Mouse (Mus musculus): ENCODE measurements around the gene Gm10320. TPM values are rescaled to one million over a fixed set of nuclear protein-coding genes. Genes with fewer than 3 reads are reported as not detected.

The Gm10320 gene
- polyA plus RNA-seq, 1 experiment from 2014 or later: 1.8 TPM

- WGBS: 81% methylated on average over 6 of the region's 6 CpGs
- TF ChIP-seq CTCF (IDR thresholded peaks at IDR 0.05; ENCODE audit: low read depth): no peak
- no peak for ATAC-seq (replicated peaks; ENCODE audit: low FRiP score, low read depth)
Measured at GRCm38 (mm10) chr13:98447741-98448140, 44.1 kb downstream of the Gm10320 start.

DNA sequence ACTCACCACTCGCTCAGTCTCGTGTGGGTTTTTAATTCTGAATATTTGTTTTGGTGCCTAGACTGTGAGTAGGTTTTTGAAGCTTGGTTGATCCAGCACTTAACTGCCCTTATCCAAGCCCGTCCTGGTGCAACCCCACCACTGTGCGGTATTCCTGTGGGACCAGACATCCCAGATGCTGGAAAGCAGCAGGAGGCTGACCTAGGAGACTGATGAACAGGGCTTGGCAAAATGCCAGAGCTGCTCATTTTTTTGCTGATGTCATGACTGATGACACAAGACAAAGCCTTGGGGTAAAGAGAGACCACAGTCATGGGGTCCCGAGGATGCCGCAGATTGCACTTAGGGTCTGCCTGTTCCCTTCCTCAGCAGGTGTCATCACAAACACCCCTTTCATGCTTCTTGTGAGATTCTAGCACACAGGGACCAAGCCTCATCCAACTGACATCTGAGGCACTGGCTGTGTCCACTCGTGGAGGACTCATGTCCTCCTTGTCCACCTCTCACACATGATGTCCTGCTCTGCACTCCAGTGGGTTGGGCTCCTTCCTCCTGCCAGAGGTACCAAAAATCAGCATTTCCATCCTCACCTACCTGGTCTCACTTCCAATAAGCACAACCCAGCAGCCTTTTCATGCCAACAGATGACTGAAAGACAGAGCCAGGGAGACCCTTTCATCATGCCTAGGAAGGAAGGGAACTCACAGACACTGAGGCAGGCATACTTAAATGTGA is 46.2 kb downstream of the Gm10320 start:
- no peak overlapping the region for H3K4me2 ChIP-seq (ENCODE audit: low read length)
- no peak overlapping the region for H3K9ac ChIP-seq (ENCODE audit: low read depth, low read length)
- H3K36me3 ChIP-seq (ENCODE audit: insufficient read depth, low read length): no peaks in the 10 kb centered on the region
- no peak for ATAC-seq (replicated peaks; ENCODE audit: low FRiP score, low read depth)
- no peak for DNase-seq (ENCODE audit: low spot score)
- WGBS: 86% methylated on average over 7 of the region's 7 CpGs
- no peak overlapping the region for H3K4me3 ChIP-seq (replicated peaks; ENCODE audit: low read depth, low read length)
- H3K27ac ChIP-seq: no peak overlapping the region
- H3K27me3 ChIP-seq (ENCODE audit: insufficient read depth, low read length): no peaks in the 10 kb centered on the region
- H3K4me1 ChIP-seq (replicated peaks; ENCODE audit: insufficient read depth, low read length): no peaks in the 10 kb centered on the region
- H3K9me3 ChIP-seq (replicated peaks; ENCODE audit: low read length): no peaks in the 10 kb centered on the region
- TF ChIP-seq CTCF (IDR thresholded peaks at IDR 0.05; ENCODE audit: low read depth): no peak

More at GRCm38 (mm10) chr13:98447741-98448140, 44.1 kb downstream of the Gm10320 start:
- Histone ChIP-seq H3K4me3 (replicated peaks; ENCODE audit: low read depth, low read length) (no peak overlapping the region), H3K4me1 (replicated peaks; ENCODE audit: insufficient read depth, low read length) (no peaks in the 10 kb centered on the region), H3K27me3 (ENCODE audit: insufficient read depth, low read length) (no peaks in the 10 kb centered on the region), H3K4me2 (ENCODE audit: low read length) (no peak overlapping the region), H3K9ac (ENCODE audit: low read depth, low read length) (no peak overlapping the region), H3K9me3 (replicated peaks; ENCODE audit: low read length) (peaks cover 9% of the 10 kb centered on the region; the same call in 1 of the 2 replicates), H3K27ac (no peak overlapping the region), H3K36me3 (ENCODE audit: insufficient read depth, low read length) (no peaks in the 10 kb centered on the region)
- no peak for DNase-seq (ENCODE audit: low spot score)

DNA sequence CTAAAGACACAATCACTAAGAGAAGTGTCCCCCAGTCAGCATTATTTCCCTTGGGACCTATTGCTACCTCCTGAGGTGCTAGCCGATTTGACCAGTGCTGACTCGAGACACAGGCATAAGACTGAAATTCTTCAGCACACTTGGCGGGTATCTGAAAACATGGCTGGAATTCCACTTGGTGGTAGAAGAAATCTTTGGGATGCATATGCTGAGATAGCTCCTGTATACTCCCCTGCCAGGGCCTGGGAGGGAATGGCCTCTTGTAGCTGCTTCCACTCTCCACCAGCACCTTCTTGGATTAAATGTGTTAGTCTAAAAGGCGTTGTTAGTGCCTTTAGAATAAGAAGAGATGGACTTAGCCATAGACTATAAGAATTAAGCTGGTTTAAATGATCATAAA is 50.8 kb downstream of the Gm10320 start:
- Histone ChIP-seq H3K4me2 (ENCODE audit: low read length) (peak overlapping the region; percentile 27; the same call in 1 of the 2 replicates), H3K4me3 (replicated peaks; ENCODE audit: low read depth, low read length) (no peak overlapping the region), H3K9me3 (replicated peaks; ENCODE audit: low read length) (no peaks in the 10 kb centered on the region), H3K27me3 (ENCODE audit: insufficient read depth, low read length) (0 out of 2 replicates have a peak, but pooled peaks cover 3% of the 10 kb centered on the region), H3K9ac (ENCODE audit: low read depth, low read length) (no peak overlapping the region), H3K36me3 (ENCODE audit: insufficient read depth, low read length) (no peaks in the 10 kb centered on the region), H3K27ac (no peak overlapping the region), H3K4me1 (replicated peaks; ENCODE audit: insufficient read depth, low read length) (no peaks in the 10 kb centered on the region)
- ATAC-seq (replicated peaks; ENCODE audit: low FRiP score, low read depth) (no peak), DNase-seq (ENCODE audit: low spot score) (no peak)
- TF ChIP-seq CTCF (IDR thresholded peaks at IDR 0.05; ENCODE audit: low read depth): no peak
- 65% methylated on average over 4 of the region's 4 CpGs for WGBS

- 0 out of 2 replicates have a peak, but pooled peaks cover 3% of the 10 kb centered on the region for H3K27me3 ChIP-seq (ENCODE audit: insufficient read depth, low read length)
- ATAC-seq (replicated peaks; ENCODE audit: low FRiP score, low read depth): peak; percentile 65; the same call in 1 of the 2 replicates
- H3K27ac ChIP-seq: no peak overlapping the region
- H3K4me3 ChIP-seq (replicated peaks; ENCODE audit: low read depth, low read length): no peak overlapping the region
- TF ChIP-seq CTCF (IDR thresholded peaks at IDR 0.05; ENCODE audit: low read depth): no peak
- no peaks in the 10 kb centered on the region for H3K4me1 ChIP-seq (replicated peaks; ENCODE audit: insufficient read depth, low read length)
- WGBS: 21% methylated on average over 13 of the region's 13 CpGs
- peak; percentile 92 for DNase-seq (ENCODE audit: low spot score)
- H3K9me3 ChIP-seq (replicated peaks; ENCODE audit: low read length): no peaks in the 10 kb centered on the region
- H3K9ac ChIP-seq (ENCODE audit: low read depth, low read length): no peak overlapping the region
- peak overlapping the region; percentile 27; the same call in 1 of the 2 replicates for H3K4me2 ChIP-seq (ENCODE audit: low read length)
- no peaks in the 10 kb centered on the region for H3K36me3 ChIP-seq (ENCODE audit: insufficient read depth, low read length)
Measured at GRCm38 (mm10) chr13:98440293-98440952, 51.4 kb downstream of the Gm10320 start.

Other genes starting within 250 kb of the Gm10320 start
- gene Utp15, start 229.0 kb downstream of the Gm10320 start, polyA plus RNA-seq (2015; fragmentation: Nextera tagmentation; extraction: Ambion mirVana): 19.9 and 21.5 TPM in 2 replicates
- gene Ankra2, start 228.9 kb downstream of the Gm10320 start, polyA plus RNA-seq (2015; fragmentation: Nextera tagmentation; extraction: Ambion mirVana): 22.6 and 23.6 TPM in 2 replicates
- not detected in 2 replicates for gene Gm21976, start 212.1 kb downstream of the Gm10320 start, polyA plus RNA-seq (2015; fragmentation: Nextera tagmentation; extraction: Ambion mirVana)
- gene Btf3, start 175.0 kb downstream of the Gm10320 start, polyA plus RNA-seq (2015; fragmentation: Nextera tagmentation; extraction: Ambion mirVana): 766 and 788 TPM in 2 replicates
- 2.4 and 3.4 TPM in 2 replicates for gene Foxd1, start 137.8 kb downstream of the Gm10320 start, polyA plus RNA-seq (2015; fragmentation: Nextera tagmentation; extraction: Ambion mirVana)
- 102 and 105 TPM in 2 replicates for gene Tmem174, start 145.4 kb upstream of the Gm10320 start, polyA plus RNA-seq (2015; fragmentation: Nextera tagmentation; extraction: Ambion mirVana)
- gene Tmem171, start 202.8 kb upstream of the Gm10320 start, polyA plus RNA-seq (2015; fragmentation: Nextera tagmentation; extraction: Ambion mirVana): 21.5 and 24.6 TPM in 2 replicates